8 mouse cellular contexts compared by ENCODE assay signal in the genomic region with DNA sequence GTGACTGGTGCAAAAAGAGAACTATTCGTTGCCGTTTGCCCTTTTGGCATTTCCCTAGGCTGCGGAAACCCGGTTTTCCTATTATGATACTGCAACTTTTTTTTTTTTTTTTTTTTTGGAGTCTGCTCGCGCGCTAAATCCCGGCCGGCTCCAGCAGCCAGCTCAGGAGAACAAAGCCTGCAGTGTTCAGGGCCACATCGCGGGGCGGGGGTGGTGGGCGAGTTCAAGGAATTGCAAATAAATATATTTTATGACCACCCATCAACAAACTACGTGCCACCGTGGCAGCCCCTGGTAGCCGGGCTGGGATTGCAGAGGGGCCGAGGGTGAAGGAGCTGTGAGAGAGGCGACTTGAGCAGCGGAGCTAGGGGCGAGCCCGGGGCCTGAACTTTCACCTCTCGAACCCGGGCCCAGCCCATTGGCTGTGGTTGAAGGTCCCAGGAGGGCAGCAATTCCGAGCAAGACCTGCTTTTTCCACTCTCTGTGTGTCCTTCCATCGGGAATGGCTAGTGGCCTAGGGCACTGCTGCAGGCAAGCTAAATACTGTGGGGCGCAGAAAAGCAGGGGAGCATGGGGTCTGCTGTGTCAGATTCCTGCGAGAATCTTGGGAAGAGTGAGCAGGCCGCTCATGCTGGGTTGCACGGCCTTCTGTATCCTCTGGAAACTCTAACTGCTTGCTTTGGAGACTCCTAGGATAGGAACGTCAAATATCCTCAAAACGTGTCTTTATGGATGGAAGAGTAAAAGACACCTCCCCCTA. TPM values are rescaled to one million over a fixed set of nuclear protein-coding genes. Genes with fewer than 3 reads are reported as not detected.
DNase-seq lines count a peak whose midpoint lies in the region; ATAC-seq lines count a peak whose summit lies in the region.

No protein-coding gene starts in this region.

- H3K27ac ChIP-seq in embryonic facial prominence, embryonic 12.5 days: peak overlapping the region; percentile 94
- peak overlapping the region; percentile 99 for H3K27ac ChIP-seq in lung, embryonic 16.5 days (ENCODE audit: low read length)

- peak; percentile 28 for ATAC-seq in embryonic facial prominence, embryonic 12.5 days (ENCODE audit: insufficient number of reproducible peaks, insufficient read depth, low FRiP score, low TSS enrichment)
- no peak for ATAC-seq in lung, embryonic 16.5 days (ENCODE audit: low read depth)
- no peak for ATAC-seq in megakaryocyte, adult 5-6 weeks (ENCODE audit: poor library complexity, severe bottlenecking)
- no peak for ATAC-seq in megakaryocyte-erythroid progenitor cell, adult 5-6 weeks (replicated peaks; ENCODE audit: low FRiP score, low TSS enrichment, poor library complexity, severe bottlenecking)

- no peaks in the 10 kb centered on the region for H3K9me3 ChIP-seq in embryonic facial prominence, embryonic 12.5 days
- no peaks in the 10 kb centered on the region for H3K9me3 ChIP-seq in lung, embryonic 16.5 days (ENCODE audit: control insufficient read depth, low read length)

- no peaks in the 10 kb centered on the region for H3K27me3 ChIP-seq in embryonic facial prominence, embryonic 12.5 days
- no peaks in the 10 kb centered on the region for H3K27me3 ChIP-seq in lung, embryonic 16.5 days (ENCODE audit: control insufficient read depth, insufficient read depth, low read depth, low read length)

- peak; percentile 24 to 37 for DNase-seq in kidney, postnatal 4 days
- no peak for DNase-seq in kidney, postnatal 25 days
- DNase-seq in heart, postnatal 4 days: peak; percentile 28
- no peak for DNase-seq in natural killer cell, adult 2 months (ENCODE audit: low spot score in 2 of 2)

- no peaks in the 10 kb centered on the region for H3K36me3 ChIP-seq in embryonic facial prominence, embryonic 12.5 days
- H3K36me3 ChIP-seq in lung, embryonic 16.5 days (ENCODE audit: control insufficient read depth, insufficient read depth, low read length): no peaks in the 10 kb centered on the region

- WGBS in embryonic facial prominence, embryonic 12.5 days: 1% methylated on average over 31 of the region's 31 CpGs
- WGBS in lung, embryonic 16.5 days: 8% methylated on average over 31 of the region's 31 CpGs

- peak overlapping the region; percentile 44 for H3K9ac ChIP-seq in embryonic facial prominence, embryonic 12.5 days
- H3K9ac ChIP-seq in lung, embryonic 16.5 days (ENCODE audit: low read length): peak overlapping the region; percentile 92

- H3K4me3 ChIP-seq in embryonic facial prominence, embryonic 12.5 days: peak overlapping the region; percentile 28
- H3K4me3 ChIP-seq in lung, embryonic 16.5 days (ENCODE audit: low read length): peak overlapping the region; percentile 85

- H3K4me2 ChIP-seq in embryonic facial prominence, embryonic 12.5 days (replicated peaks): peak overlapping the region; percentile 86
- peak overlapping the region; percentile 86 for H3K4me2 ChIP-seq in lung, embryonic 16.5 days (ENCODE audit: low read depth, low read length)

- H3K4me1 ChIP-seq in embryonic facial prominence, embryonic 12.5 days: peaks cover 22% of the 10 kb centered on the region; the same call in 1 of the 2 replicates
- peaks cover 12% of the 10 kb centered on the region; the same call in 1 of the 2 replicates for H3K4me1 ChIP-seq in lung, embryonic 16.5 days (replicated peaks; ENCODE audit: control insufficient read depth, insufficient read depth, low read length)

RNA-seq across cellular contexts. Expression of gene Foxp2, which starts 2.9 kb away (rescaled TPM):
- polyA plus RNA-seq in embryonic facial prominence, embryonic 12.5 days (2016; fragmentation: Nextera tagmentation; extraction: Ambion mirVana): 60.0 and 67.4 TPM in 2 replicates
- 1 to 10 TPM; 4.2 to 4.6 TPM for total RNA-seq in heart, postnatal 4 days (2021)
- 94.7 and 106 TPM in 2 replicates for polyA plus RNA-seq in lung, embryonic 16.5 days (2015; fragmentation: Nextera tagmentation; extraction: Ambion mirVana)
- not detected in 2 replicates for total RNA-seq in megakaryocyte, adult 5-6 weeks (2015)
- not detected in 2 replicates for total RNA-seq in megakaryocyte, adult 5-6 weeks (2017)
- total RNA-seq in megakaryocyte-erythroid progenitor cell, adult 5-6 weeks (2014; fragmentation: Nextera tagmentation): not detected in 2 replicates
- total RNA-seq in megakaryocyte-erythroid progenitor cell, adult 5-6 weeks (2017): not detected in 2 replicates

Comparison
In these comparisons a context has a peak if more than half of its experiments do, and no peak if none do; other contexts are left out.
1. DNase-seq: peak in kidney, postnatal 4 days (2 of 2) and heart, postnatal 4 days (single experiment); none in kidney, postnatal 25 days (0 of 2) and natural killer cell, adult 2 months (0 of 2).
2. RNA of gene Foxp2, which starts 2.9 kb away (total RNA-seq): 4.2 to 4.6 TPM in heart, postnatal 4 days; not detected in megakaryocyte, adult 5-6 weeks and not detected in megakaryocyte-erythroid progenitor cell, adult 5-6 weeks; every median in the first group is over 4 times any median in the second.